Mouse (Mus musculus) cortical plate, adult 2 months (tissue): Measurements from ENCODE around the gene Hoxb5.

Source experiments
- CTCF ChIP-seq: fragments of 200-500 bp; IDR thresholded peaks from 2 replicates; pipeline ENCODE4 v1.5.1; 2011; ENCODE audit warnings: mild to moderate bottlenecking, control low read depth, low read length; ENCODE audit not compliant: insufficient read depth; ENCODE audit errors: extremely low read depth
- POLR2A ChIP-seq: fragments of 200-500 bp; IDR thresholded peaks from 2 replicates; pipeline ENCODE4 v1.6.1; 2011; ENCODE audit warnings: mild to moderate bottlenecking, low read length, control low read depth; ENCODE audit not compliant: insufficient read depth; ENCODE audit errors: extremely low read depth

DNA sequence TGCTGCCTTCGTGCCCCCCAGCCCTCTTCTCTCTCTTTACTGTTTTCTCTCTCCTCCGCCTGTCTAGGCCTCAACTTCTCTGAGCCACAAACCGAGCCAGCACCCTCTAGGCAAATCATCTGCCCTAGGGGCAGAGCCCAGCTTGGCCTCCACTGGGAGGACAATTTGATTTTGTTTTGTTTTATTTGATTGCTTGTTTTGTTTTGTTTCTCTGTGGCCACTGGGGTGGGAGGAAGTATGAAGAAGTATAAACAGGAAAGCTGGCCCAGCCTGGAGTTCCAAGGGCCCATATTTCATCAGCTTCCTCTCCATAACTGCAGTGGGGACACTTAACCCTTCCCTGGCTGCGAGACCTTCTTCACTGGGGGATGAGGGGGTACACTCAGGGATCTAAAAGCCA, 6.2 kb downstream of the Hoxb5 start:
- TF ChIP-seq CTCF (no peak), POLR2A (no peak)
